Mouse (Mus musculus): ENCODE data around the gene Ccdc142. TPM values are rescaled to one million over a fixed set of nuclear protein-coding genes. Genes with fewer than 3 reads are reported as not detected.

Ccdc142 gene
- polyA plus RNA-seq, 2 experiments from 2014 or later = not detected

GRCm38 (mm10) chr6:83141636-83142035 lies 40.2 kb downstream of the Ccdc142 start:
- no peak for ATAC-seq

- ATAC-seq = no peak
Measured at GRCm38 (mm10) chr6:83142211-83142731, 40.9 kb downstream of the Ccdc142 start.

GRCm38 (mm10) chr6:83142886-83143285 lies 41.5 kb downstream of the Ccdc142 start:
- ATAC-seq = no peak

GRCm38 (mm10) chr6:83145209-83145608 lies 43.8 kb downstream of the Ccdc142 start:
- no peak for ATAC-seq

GRCm38 (mm10) chr6:83145805-83146204 lies 44.4 kb downstream of the Ccdc142 start:
- no peak for ATAC-seq

GRCm38 (mm10) chr6:83147280-83147679 lies 45.9 kb downstream of the Ccdc142 start:
- ATAC-seq = no peak

GRCm38 (mm10) chr6:83151721-83152120 lies 50.3 kb downstream of the Ccdc142 start:
- ATAC-seq = no peak

GRCm38 (mm10) chr6:83153038-83153437 lies 51.6 kb downstream of the Ccdc142 start:
- no peak for ATAC-seq

- no peak for ATAC-seq
Measured at GRCm38 (mm10) chr6:83153485-83153884, 52.1 kb downstream of the Ccdc142 start.

- peak; percentile 9 for ATAC-seq
Measured at GRCm38 (mm10) chr6:83155552-83156238, 54.3 kb downstream of the Ccdc142 start.

- peak; percentile 69 for ATAC-seq
Measured at GRCm38 (mm10) chr6:83156259-83156684, 54.9 kb downstream of the Ccdc142 start, which contains the start of the genes Wdr54 and 1700003E16Rik. Gene Wdr54 (minus strand): TSS chr6:83156397. Gene 1700003E16Rik (plus strand): TSS chr6:83156404.

Other genes starting within 250 kb of the Ccdc142 start
- gene Sema4f, start 161.8 kb upstream of the Ccdc142 start, polyA plus RNA-seq (2017; shearing (Covaris generic)) = 1 to 10 TPM; 2.7 to 3.8 TPM
- gene M1ap, start 154.7 kb upstream of the Ccdc142 start, polyA plus RNA-seq (2017; shearing (Covaris generic)) = 1 to 10 TPM in 1 of 2 experiments, under 1 TPM in 1; 0.74 to 1.4 TPM
- gene Dok1, start 68.1 kb upstream of the Ccdc142 start, polyA plus RNA-seq (2017; shearing (Covaris generic)) = 10 to 100 TPM; 26.3 to 47.2 TPM
- under 1 TPM in 1 of 2 experiments, not detected in 1; 0.26 TPM for gene Loxl3, start 67.4 kb upstream of the Ccdc142 start, polyA plus RNA-seq (2017; shearing (Covaris generic))
- 100 to 1,000 TPM; 432 to 455 TPM for gene Aup1, start 47.1 kb upstream of the Ccdc142 start, polyA plus RNA-seq (2017; shearing (Covaris generic))
- 10 to 100 TPM; 19.0 to 22.2 TPM for gene Htra2, start 46.3 kb upstream of the Ccdc142 start, polyA plus RNA-seq (2017; shearing (Covaris generic))
- gene Dqx1, start 43.8 kb upstream of the Ccdc142 start, polyA plus RNA-seq (2017; shearing (Covaris generic)) = 1 to 10 TPM; 1.5 to 1.6 TPM
- not detected for gene Tlx2, start 31.3 kb upstream of the Ccdc142 start, polyA plus RNA-seq (2017; shearing (Covaris generic))
- gene Pcgf1, start 23.7 kb upstream of the Ccdc142 start, polyA plus RNA-seq (2017; shearing (Covaris generic)) = 10 to 100 TPM; 31.2 to 35.9 TPM
- not detected for gene Lbx2, start 15.2 kb upstream of the Ccdc142 start, polyA plus RNA-seq (2017; shearing (Covaris generic))
- 1 to 10 TPM in 1 of 2 experiments, under 1 TPM in 1; 0.52 to 1.0 TPM for gene Gm42688, start within 50 bp of the Ccdc142 start, polyA plus RNA-seq (2017; shearing (Covaris generic))
- 10 to 100 TPM; 63.9 to 66.3 TPM for gene Mrpl53, start 7.4 kb downstream of the Ccdc142 start, polyA plus RNA-seq (2017; shearing (Covaris generic))
- gene Mogs, start 13.9 kb downstream of the Ccdc142 start, polyA plus RNA-seq (2017; shearing (Covaris generic)) = 10 to 100 TPM in 1 of 2 experiments, 1 to 10 TPM in 1; 8.7 to 12.5 TPM
- 10 to 100 TPM; 21.2 to 31.7 TPM for gene Wbp1, start 20.0 kb downstream of the Ccdc142 start, polyA plus RNA-seq (2017; shearing (Covaris generic))
- 1 to 10 TPM; 1.3 to 2.4 TPM for gene Ino80b, start 23.8 kb downstream of the Ccdc142 start, polyA plus RNA-seq (2017; shearing (Covaris generic))
- gene Rtkn, start 33.9 kb downstream of the Ccdc142 start, polyA plus RNA-seq (2017; shearing (Covaris generic)) = not detected
- gene Wdr54, start 54.8 kb downstream of the Ccdc142 start, polyA plus RNA-seq (2017; shearing (Covaris generic)) = under 1 TPM in 1 of 2 experiments, not detected in 1; 0.73 TPM
- gene 1700003E16Rik, start 54.8 kb downstream of the Ccdc142 start, polyA plus RNA-seq (2017; shearing (Covaris generic)) = not detected
- gene Dctn1, start 64.3 kb downstream of the Ccdc142 start, polyA plus RNA-seq (2017; shearing (Covaris generic)) = 10 to 100 TPM; 12.7 to 24.6 TPM
- gene Slc4a5, start 118.2 kb downstream of the Ccdc142 start, polyA plus RNA-seq (2017; shearing (Covaris generic)) = under 1 TPM; 0.48 to 0.76 TPM
- gene Mthfd2, start 224.3 kb downstream of the Ccdc142 start, polyA plus RNA-seq (2017; shearing (Covaris generic)) = 100 to 1,000 TPM; 124 to 145 TPM
- 10 to 100 TPM; 66.3 to 74.8 TPM for gene Mob1a, start 224.4 kb downstream of the Ccdc142 start, polyA plus RNA-seq (2017; shearing (Covaris generic))
- 10 to 100 TPM; 66.0 to 72.3 TPM for gene Bola3, start 247.5 kb downstream of the Ccdc142 start, polyA plus RNA-seq (2017; shearing (Covaris generic))

Data from activated CD4-positive, CD25-positive, alpha-beta regulatory T cell, adult 4 months (primary cell).